Mouse (Mus musculus): ENCODE measurements around the gene Plekha6. TPM values are rescaled to one million over a fixed set of nuclear protein-coding genes. Genes with fewer than 3 reads are reported as not detected.

Plekha6 gene
- polyA plus RNA-seq, 1 experiment from 2014 or later: 27.4 TPM

DNA sequence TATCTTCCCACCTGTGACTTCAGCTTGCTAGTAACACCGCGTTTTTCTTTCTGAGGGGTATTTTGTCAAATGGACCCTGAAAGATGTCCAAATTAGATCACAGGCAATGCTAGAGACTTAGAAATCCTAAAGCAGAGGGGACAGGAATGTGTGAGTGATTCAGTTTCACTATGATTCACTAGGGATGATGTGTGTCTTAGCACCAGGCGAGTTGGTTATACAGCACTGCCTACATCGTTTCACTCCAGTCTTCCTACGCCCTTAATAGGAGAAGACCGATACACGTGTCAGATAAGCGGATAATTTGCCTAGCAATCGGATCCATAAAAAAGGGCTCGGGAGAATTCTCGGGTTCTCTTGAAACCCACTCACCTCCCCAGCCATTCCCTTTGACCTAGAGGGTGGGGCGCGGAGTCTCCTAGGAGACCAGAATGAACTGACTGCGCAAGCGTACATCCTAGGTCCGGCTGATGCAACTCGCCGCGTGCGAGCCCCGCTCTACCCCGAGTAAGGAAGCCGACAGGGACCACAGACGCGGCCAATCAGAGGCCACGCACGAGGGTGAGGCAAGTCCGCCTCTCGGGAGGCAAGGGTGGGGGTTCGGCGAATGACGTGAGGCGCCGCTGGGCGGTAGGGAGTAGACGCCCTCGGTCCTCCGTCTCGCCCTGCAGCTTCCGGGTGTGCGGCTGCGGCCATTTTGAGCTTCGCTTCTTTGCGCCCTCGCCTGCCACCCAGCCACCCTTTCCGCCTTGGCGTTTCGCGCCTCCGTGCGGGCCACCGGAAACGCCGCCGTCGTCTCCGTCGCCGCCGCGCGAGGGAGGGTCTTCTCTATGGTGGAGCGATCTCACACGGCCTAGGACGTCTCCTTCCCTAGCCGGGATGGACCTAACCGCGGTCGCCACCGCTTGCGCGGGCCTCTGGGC lies 33.1 kb upstream of the Plekha6 start, which contains the start of gene Ppp1r15b:
Gene Ppp1r15b (plus strand): TSS at position 506 of the 923 bp plus-strand sequence.
- ATAC-seq (ENCODE audit: low read depth): peak; percentile 99

DNA sequence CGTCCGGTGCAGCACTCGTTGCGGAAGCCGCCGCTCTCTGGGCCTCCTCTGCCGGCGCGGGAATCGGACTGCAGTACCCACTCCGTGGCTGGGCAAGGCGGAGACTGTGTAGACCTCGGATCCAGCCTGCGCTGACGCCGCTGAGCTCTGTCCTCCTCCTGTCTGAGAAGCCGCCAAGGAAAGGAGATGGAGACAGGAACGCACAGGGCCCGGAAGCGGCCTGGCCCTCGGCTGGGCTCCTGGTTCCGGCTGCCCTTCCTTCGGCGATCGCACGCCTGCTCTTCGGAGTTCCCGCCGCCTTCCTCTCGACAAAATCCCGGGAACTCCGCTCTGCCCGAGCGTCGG lies 32.5 kb upstream of the Plekha6 start:
- under 1% methylated on average over 35 of the region's 35 CpGs for WGBS
- Histone ChIP-seq H3K9me3 (no peaks in the 10 kb centered on the region), H3K9ac (peak overlapping the region; percentile 97), H3K4me2 (peak overlapping the region; percentile 97), H3K4me3 (peak overlapping the region; percentile 91), H3K4me1 (replicated peaks) (peaks cover 59% of the 10 kb centered on the region), H3K36me3 (peaks cover 10% of the 10 kb centered on the region), H3K27me3 (no peaks in the 10 kb centered on the region), H3K27ac (replicated peaks) (peak overlapping the region; percentile 97)
- ATAC-seq (ENCODE audit: low read depth): no peak

More for the DNA sequence above, 33.1 kb upstream of the Plekha6 start, which contains the start of gene Ppp1r15b:
- Histone ChIP-seq H3K4me2 (peak within 1 kb of the TSS; percentile 97), H3K27me3 (no peaks in the 10 kb centered on the region), H3K4me3 (peak within 1 kb of the TSS; percentile 91), H3K4me1 (replicated peaks) (peaks cover 52% of the 10 kb centered on the region), H3K27ac (replicated peaks) (peak within 1 kb of the TSS; percentile 97), H3K9me3 (no peaks in the 10 kb centered on the region), H3K9ac (peak within 1 kb of the TSS; percentile 97), H3K36me3 (0 out of 2 replicates have a peak, but pooled peaks cover 3% of the 10 kb centered on the region)
- WGBS: under 1% methylated on average over 72 of the region's 72 CpGs

DNA sequence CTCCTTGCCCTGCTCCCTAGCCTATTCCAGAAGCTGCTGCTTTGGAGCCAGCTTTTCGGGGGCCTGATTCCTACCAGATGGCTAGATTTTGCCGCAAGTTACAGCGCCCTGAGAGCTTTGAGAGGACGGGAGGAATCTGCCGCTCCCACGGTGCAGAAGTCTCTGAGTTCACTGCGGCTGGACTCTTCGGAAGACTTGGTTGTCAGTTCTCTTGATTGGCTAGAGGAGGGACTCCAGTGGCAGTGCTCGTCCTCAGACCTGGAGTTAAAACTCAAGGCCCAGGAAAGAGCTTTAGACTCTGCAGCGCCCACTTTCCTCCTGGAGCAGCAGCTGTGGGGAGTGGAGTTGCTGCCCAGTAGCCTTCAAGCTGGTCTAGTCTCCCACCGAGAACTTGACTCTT lies 32.1 kb upstream of the Plekha6 start:
- no peak for ATAC-seq (ENCODE audit: low read depth)
- H3K27ac ChIP-seq (replicated peaks): peak overlapping the region; percentile 97
- peaks cover 14% of the 10 kb centered on the region for H3K36me3 ChIP-seq
- H3K27me3 ChIP-seq: no peaks in the 10 kb centered on the region
- peak overlapping the region; percentile 91 for H3K4me3 ChIP-seq
- H3K4me2 ChIP-seq: peak overlapping the region; percentile 97
- peak overlapping the region; percentile 97 for H3K9ac ChIP-seq
- WGBS: 1% methylated on average over 11 of the region's 11 CpGs
- H3K9me3 ChIP-seq: no peaks in the 10 kb centered on the region
- H3K4me1 ChIP-seq (replicated peaks): peaks cover 61% of the 10 kb centered on the region

DNA sequence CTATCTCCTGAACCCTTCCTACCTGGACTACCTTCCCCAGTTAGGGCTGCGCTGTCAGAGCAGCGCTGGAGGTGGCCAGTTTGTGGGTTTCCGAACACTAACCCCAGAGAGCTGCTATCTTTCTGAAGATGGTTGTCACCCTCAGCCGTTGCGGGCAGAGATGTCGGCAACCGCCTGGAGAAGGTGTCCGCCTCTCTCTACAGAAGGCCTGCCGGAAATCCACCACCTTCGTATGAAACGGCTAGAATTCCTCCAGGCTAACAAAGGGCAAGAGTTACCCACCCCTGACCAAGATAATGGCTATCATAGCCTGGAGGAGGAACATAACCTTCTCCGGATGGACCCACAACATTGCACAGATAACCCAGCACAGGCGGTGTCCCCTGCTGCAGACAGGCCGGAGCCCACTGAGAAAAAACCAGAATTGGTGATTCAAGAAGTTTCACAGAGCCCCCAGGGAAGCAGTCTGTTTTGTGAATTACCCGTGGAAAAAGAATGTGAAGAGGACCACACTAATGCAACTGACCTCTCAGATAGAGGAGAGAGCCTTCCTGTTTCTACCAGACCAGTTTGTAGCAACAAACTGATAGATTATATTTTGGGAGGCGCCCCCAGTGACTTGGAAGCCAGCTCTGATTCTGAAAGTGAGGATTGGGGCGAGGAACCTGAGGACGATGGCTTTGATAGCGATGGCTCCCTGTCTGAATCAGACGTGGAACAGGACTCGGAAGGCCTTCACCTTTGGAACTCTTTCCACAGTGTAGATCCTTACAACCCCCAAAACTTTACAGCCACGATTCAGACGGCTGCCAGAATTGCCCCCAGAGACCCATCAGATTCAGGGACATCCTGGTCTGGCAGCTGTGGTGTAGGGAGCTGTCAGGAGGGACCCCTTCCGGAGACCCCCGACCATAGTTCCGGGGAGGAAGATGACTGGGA lies 31.4 kb upstream of the Plekha6 start:
- H3K4me1 ChIP-seq (replicated peaks): peaks cover 66% of the 10 kb centered on the region
- peak overlapping the region; percentile 97 for H3K4me2 ChIP-seq
- H3K27me3 ChIP-seq: no peaks in the 10 kb centered on the region
- peaks cover 21% of the 10 kb centered on the region for H3K36me3 ChIP-seq
- WGBS: 11% methylated on average over 26 of the region's 26 CpGs
- ATAC-seq (ENCODE audit: low read depth): no peak
- H3K4me3 ChIP-seq: peak overlapping the region; percentile 91
- H3K9me3 ChIP-seq: no peaks in the 10 kb centered on the region
- peak overlapping the region; percentile 97; the same call in 1 of the 2 replicates for H3K27ac ChIP-seq (replicated peaks)
- peak overlapping the region; percentile 97 for H3K9ac ChIP-seq

DNA sequence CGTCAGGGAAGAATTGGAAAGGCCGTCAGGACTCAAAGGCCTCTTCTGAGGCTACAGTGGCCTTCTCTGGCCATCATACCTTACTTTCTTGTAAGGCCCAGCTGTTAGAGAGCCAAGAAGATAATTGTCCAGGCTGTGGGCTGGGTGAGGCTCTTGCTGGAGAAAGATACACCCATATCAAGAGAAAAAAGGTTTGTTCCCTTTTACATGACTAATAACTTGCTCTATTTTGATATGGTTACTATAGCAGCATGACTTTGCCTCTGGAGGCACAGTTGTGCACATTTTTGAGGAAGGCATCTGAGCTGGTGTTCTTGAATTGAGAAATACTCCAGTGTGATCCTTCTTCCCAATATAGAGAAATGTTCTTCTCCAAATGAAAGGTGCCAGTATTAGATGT lies 30.6 kb upstream of the Plekha6 start:
- H3K9ac ChIP-seq: peak overlapping the region; percentile 97
- H3K27me3 ChIP-seq: no peaks in the 10 kb centered on the region
- H3K9me3 ChIP-seq: no peaks in the 10 kb centered on the region
- H3K36me3 ChIP-seq: peaks cover 29% of the 10 kb centered on the region
- ATAC-seq (ENCODE audit: low read depth): no peak
- 11% methylated on average over 2 of the region's 2 CpGs for WGBS
- peak overlapping the region; percentile 97 for H3K4me2 ChIP-seq
- no peak overlapping the region for H3K27ac ChIP-seq (replicated peaks)
- H3K4me3 ChIP-seq: peak overlapping the region; percentile 91
- H3K4me1 ChIP-seq (replicated peaks): peaks cover 66% of the 10 kb centered on the region

DNA sequence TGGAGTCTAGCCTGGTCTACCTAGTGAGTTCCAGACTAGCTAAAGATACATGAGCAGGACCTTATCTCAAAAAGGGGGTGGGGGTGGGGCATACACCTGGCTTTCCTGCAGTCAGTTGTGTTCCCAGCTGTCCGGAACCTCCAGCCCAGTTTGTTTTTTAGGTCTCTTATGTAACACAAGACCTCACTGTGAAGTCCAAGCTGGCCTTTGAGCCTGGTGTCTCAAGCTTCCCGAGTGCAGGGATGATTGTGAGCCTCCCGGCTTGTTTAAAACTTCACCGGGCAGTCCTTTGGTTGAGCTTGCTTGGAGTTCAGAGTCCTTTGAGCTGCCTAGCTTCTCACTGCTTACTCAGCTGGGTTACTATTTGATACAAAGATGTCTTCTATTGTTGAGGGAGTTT lies 29.9 kb upstream of the Plekha6 start:
- Histone ChIP-seq H3K27ac (replicated peaks) (no peak overlapping the region), H3K4me2 (peak overlapping the region; percentile 97), H3K36me3 (peaks cover 35% of the 10 kb centered on the region), H3K4me1 (replicated peaks) (peaks cover 66% of the 10 kb centered on the region), H3K27me3 (no peaks in the 10 kb centered on the region), H3K4me3 (peak overlapping the region; percentile 91), H3K9me3 (no peaks in the 10 kb centered on the region), H3K9ac (peak overlapping the region; percentile 97)
- WGBS: 29% methylated on average over 4 of the region's 4 CpGs
- no peak for ATAC-seq (ENCODE audit: low read depth)

DNA sequence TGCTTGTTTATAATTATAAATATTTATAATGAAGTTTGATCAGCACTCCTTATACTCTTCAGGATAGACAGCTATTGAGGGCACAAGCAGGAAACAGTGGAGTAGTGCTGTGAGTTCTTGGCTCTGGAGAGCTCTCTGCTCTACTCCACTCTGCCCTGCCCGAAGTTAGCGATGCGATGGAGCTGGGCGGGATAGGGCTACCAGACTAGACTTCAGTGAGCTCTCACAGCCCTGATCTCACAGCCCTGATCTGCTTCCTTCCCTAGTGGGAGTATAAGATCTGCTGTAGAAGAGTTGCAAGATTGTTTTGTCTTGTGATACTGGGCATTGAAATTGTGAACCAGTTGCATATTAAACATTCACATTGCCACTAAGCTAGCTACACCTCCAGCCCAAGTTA lies 29.1 kb upstream of the Plekha6 start:
- peaks cover 41% of the 10 kb centered on the region for H3K36me3 ChIP-seq
- ATAC-seq (ENCODE audit: low read depth): no peak
- H3K27me3 ChIP-seq: no peaks in the 10 kb centered on the region
- WGBS: 51% methylated on average over 4 of the region's 4 CpGs
- H3K4me2 ChIP-seq: peak overlapping the region; percentile 97
- no peak overlapping the region for H3K27ac ChIP-seq (replicated peaks)
- H3K4me3 ChIP-seq: peak overlapping the region; percentile 91
- peak overlapping the region; percentile 97 for H3K9ac ChIP-seq
- no peaks in the 10 kb centered on the region for H3K9me3 ChIP-seq
- H3K4me1 ChIP-seq (replicated peaks): peaks cover 58% of the 10 kb centered on the region

DNA sequence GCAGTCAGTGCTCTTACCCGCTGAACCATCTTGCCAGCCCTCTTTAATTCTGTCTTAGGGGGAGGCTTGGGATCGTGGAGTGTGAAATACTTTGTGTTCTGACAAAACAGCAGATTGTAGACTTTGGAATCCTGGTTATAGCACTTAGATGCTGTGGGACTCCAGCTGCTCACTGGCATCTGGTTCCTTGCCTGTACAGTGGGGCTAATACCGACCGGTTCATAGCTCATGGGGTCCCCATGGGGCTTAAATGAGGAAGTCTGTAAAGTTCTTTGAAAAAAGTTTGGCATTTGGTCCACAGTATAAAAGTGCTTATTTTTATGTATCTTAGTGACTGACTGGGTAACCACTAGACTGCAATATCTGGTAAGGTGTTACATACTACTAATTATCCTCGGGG lies 28.2 kb upstream of the Plekha6 start:
- H3K27ac ChIP-seq (replicated peaks): no peak overlapping the region
- peaks cover 52% of the 10 kb centered on the region for H3K4me1 ChIP-seq (replicated peaks)
- H3K9me3 ChIP-seq: no peaks in the 10 kb centered on the region
- H3K36me3 ChIP-seq: peaks cover 50% of the 10 kb centered on the region
- H3K9ac ChIP-seq: peak overlapping the region; percentile 39; the same call in 1 of the 2 replicates
- ATAC-seq (ENCODE audit: low read depth): no peak
- peak overlapping the region; percentile 91 for H3K4me3 ChIP-seq
- WGBS: 71% methylated on average over 5 of the region's 5 CpGs
- no peaks in the 10 kb centered on the region for H3K27me3 ChIP-seq
- H3K4me2 ChIP-seq: peak overlapping the region; percentile 97

DNA sequence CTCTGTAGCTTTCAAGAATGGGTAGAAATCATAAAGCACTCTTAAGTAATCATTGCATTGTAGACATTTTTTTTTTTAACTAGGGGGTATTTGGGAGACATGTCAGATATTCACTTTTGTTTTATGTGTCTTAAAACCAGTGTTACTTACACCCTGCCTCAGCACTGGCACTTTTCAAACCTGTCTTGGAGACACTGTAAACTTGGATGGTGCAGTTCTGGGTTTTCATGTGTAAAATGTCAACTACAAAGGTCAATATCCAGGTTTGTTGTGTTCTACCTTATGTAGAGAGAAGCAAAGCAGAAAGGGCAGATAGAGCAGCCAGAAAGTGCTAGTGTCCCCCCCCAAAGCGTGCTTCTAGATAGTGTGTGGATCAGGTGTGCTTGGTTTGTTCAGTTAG lies 25.6 kb upstream of the Plekha6 start:
- H3K27ac ChIP-seq (replicated peaks): no peak overlapping the region
- ATAC-seq (ENCODE audit: low read depth): no peak
- no peaks in the 10 kb centered on the region for H3K27me3 ChIP-seq
- H3K4me3 ChIP-seq: no peak overlapping the region
- peaks cover 64% of the 10 kb centered on the region for H3K36me3 ChIP-seq
- H3K4me1 ChIP-seq (replicated peaks): peaks cover 39% of the 10 kb centered on the region
- 97% methylated on average over 1 of the region's 1 CpGs for WGBS
- no peaks in the 10 kb centered on the region for H3K9me3 ChIP-seq
- no peak overlapping the region for H3K4me2 ChIP-seq
- H3K9ac ChIP-seq: no peak overlapping the region

DNA sequence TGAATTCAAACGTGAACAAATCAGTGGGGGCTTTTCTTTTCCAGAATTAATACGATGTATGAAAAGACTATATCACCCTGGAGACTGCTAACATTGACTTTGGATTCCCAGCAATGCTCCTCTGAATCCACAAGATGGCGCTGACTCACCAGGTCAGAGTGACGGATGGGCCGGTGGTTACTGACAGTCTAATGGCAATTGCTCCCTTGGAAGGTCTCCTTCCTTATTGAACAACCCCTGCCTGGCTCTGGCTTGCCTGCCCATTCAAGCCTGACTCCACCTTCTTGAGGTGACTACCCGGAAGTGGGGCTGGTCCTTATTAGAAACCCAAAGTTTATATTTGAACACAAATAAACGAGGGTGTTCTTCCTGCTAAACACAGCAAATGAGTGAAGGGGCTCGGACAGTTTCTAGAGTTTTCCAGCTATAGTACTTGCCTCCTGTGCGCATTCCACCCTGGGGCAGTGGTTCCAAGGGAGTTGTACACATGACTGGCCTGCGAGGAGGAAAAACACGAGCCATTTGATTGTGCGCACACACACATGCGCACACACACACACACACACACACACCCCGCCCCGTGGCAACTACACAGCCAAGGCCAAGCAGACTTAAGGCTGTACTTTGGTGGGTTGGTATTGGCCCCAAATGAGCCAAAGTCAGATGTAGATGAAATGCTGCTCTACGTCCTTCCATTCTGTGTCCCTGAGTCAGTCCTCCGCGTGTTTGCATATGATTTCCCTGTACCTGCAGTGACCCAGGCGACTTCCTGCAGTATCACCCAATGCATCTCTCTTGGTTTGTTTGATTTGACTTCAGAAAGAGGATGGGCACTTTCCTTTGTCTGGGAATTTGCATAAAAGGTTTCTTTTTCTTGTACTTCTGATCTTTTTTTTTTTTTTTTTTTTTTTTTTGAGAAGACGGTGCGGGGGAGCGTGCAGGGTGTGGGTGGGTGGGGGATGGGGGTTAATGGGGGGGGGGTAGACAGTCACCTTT lies 17.7 kb upstream of the Plekha6 start:
- Histone ChIP-seq H3K4me1 (replicated peaks) (0 out of 2 replicates have a peak, but pooled peaks cover 4% of the 10 kb centered on the region), H3K4me2 (no peak overlapping the region), H3K4me3 (no peak overlapping the region), H3K9me3 (0 out of 2 replicates have a peak, but pooled peaks cover 8% of the 10 kb centered on the region), H3K27me3 (no peaks in the 10 kb centered on the region), H3K9ac (no peak overlapping the region), H3K36me3 (peaks cover 9% of the 10 kb centered on the region; the same call in 1 of the 2 replicates), H3K27ac (replicated peaks) (no peak overlapping the region)
- 62% methylated on average over 22 of the region's 22 CpGs for WGBS
- ATAC-seq (ENCODE audit: low read depth): peak; percentile 75

DNA sequence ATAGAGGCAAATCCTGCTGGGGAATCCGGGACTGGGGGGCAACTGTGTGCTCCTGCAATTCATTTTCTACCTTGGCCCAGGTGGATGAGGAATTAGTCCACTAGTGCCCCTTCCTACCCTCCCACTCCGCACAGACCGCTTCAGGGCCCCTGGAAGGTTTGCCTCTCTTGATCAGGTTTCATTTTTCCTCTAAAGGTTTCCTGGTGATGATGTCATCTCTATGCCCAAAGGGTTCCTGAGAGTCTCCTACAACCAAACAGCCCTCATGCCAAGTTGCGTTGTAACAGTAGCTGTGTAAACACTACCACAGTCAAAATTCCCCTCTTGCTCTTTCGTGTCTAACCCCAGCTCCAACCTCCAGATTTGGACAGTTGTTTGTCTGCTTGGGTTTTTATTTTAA lies 16.7 kb upstream of the Plekha6 start:
- no peak for ATAC-seq (ENCODE audit: low read depth)
- peaks cover 4% of the 10 kb centered on the region; the same call in 1 of the 2 replicates for H3K36me3 ChIP-seq
- H3K4me3 ChIP-seq: no peak overlapping the region
- H3K4me2 ChIP-seq: no peak overlapping the region
- no peak overlapping the region for H3K9ac ChIP-seq
- 83% methylated on average over 5 of the region's 5 CpGs for WGBS
- 0 out of 2 replicates have a peak, but pooled peaks cover 8% of the 10 kb centered on the region for H3K9me3 ChIP-seq
- H3K27ac ChIP-seq (replicated peaks): no peak overlapping the region
- H3K4me1 ChIP-seq (replicated peaks): 0 out of 2 replicates have a peak, but pooled peaks cover 4% of the 10 kb centered on the region
- no peaks in the 10 kb centered on the region for H3K27me3 ChIP-seq

Data from neural tube, embryonic 13.5 days (tissue).